Mouse (Mus musculus): Measurements from ENCODE around the gene Ermard.
A peak's percentile ranks its signal among the peaks of the same experiment; 100 is the strongest.
"Not testable (repeated sequence)": the region's sequence is repeated elsewhere in the genome, so short reads cannot be mapped to it uniquely, and the experiment has no call there.

Ermard gene

GRCm38 (mm10) chr17:15041175-15041729 is at the start of gene Ermard, which contains the start of the genes Tcte3 and Gm3448:
Gene Ermard, plus strand, starts transcription at chr17:15041208.
Gene Tcte3, minus strand, starts transcription at chr17:15041488.
Gene Gm3448, minus strand, starts transcription at chr17:15041537.
- peak; percentile 46 to 72 for DNase-seq

DNA sequence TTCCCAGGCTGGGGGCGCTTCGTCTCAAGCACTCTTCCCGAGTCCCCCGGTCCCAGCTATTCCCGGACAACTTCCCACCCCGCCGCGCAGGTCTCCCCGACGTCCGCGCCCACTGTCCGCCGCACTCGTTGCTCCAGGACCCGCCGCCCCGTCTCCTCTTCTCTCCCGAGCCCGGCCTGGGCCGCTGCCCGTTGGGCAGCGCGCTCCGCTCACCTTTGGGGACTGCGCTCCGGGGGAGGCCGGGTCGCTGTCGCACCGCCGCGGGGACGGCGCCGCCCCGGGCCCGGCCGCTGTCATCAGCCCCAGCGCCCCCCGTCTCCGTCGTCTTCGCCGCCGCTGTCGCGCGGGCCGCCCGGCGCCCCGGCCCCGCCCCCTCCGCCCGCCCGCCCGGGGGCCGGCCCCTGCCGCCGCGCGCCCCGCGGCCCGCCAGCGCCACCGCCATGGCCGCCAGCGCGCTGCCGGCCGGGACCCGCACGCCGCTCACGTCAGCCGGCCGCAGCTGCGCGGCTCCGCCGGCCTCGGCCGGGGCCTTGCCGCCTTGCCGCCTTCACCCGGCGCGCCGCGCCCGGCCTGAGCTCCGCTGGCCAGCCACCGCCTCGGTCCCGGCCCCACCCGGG is 48.4 kb upstream of the Ermard start:
- DNase-seq, result not testable (repeated sequence)

- DNase-seq, result not testable (repeated sequence)
These were observed 47.7 kb upstream of the Ermard start for GRCm38 (mm10) chr17:14993139-14993832.

DNA sequence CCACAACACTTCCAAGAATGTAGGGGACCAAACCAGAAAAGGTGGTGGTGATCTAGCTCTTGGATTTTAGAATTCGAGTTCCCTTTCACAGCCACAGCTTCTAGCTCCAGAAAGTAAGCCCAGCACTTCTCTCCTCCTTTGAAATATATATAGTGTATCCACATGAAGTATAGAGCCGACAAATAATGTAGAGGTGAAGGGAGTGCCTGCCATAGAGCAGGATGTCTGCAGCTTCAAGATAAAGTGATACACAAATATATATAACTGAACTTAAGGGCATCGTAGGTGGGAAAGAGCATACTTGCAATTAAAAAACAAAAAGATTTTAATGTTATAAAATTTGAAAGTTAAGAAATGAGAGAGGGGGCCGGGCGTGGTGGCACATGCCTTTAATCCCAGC is 46.9 kb upstream of the Ermard start:
- not testable (repeated sequence) for DNase-seq

- not testable (repeated sequence) for DNase-seq
These were observed 41.0 kb upstream of the Ermard start for GRCm38 (mm10) chr17:15000047-15000446.

DNA sequence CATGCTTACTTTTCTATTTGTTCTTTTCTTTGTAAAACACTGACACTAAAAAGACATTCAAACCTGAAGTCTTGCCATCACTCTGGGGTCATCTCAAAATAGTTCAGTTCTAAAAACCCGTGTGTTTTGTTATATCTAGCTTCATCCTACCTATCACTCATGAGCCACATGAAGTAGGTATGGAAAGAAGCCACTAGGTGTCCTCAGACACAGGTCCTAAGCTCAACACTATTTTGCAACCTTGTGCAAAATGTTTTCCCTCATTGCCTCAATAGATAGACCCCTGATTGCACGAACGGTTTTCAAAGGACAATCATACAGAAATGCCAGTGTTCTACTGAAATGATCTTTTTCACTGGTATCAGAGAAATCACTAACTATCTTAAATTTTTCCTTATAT is 31.9 kb upstream of the Ermard start:
- not testable (repeated sequence) for DNase-seq

DNA sequence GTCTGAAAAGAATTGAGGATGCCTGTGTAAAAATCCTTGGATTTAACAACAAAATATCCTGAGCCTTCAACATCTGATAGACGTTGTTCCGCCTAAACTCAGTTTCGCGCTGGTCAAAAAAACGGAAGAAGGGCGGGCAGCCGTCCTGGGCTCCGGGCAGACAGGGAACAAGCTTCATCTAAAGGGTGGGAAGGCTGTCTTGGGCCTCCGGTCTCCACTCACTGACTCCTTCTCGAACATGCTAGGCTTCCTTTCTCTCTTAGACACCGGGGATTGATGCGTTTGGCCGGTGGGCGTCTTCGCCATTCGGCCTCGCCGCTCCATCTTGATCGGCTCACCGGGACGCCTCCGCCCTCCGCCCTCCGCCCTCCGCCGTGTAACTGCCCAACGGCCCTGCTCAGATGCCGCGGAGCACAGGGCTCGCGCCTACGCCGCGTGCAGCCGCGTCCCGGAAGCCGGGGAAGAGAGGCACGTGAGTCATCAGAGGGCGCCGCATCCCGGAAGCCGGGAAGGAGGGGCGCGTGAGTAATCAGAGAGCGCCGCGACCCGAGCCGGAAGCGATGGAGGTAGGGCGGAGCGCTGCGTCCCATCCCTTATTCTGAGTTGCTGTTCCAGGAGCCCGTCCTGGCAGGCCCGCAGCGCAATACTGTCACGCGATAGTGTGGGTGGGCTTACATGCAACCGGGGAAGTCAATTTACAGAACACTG is 31.1 kb upstream of the Ermard start, which contains the start of gene Gm3435:
Gm3435 (plus strand) TSS at position 471 of the 708 bp plus-strand sequence.
- not testable (repeated sequence) for DNase-seq

DNA sequence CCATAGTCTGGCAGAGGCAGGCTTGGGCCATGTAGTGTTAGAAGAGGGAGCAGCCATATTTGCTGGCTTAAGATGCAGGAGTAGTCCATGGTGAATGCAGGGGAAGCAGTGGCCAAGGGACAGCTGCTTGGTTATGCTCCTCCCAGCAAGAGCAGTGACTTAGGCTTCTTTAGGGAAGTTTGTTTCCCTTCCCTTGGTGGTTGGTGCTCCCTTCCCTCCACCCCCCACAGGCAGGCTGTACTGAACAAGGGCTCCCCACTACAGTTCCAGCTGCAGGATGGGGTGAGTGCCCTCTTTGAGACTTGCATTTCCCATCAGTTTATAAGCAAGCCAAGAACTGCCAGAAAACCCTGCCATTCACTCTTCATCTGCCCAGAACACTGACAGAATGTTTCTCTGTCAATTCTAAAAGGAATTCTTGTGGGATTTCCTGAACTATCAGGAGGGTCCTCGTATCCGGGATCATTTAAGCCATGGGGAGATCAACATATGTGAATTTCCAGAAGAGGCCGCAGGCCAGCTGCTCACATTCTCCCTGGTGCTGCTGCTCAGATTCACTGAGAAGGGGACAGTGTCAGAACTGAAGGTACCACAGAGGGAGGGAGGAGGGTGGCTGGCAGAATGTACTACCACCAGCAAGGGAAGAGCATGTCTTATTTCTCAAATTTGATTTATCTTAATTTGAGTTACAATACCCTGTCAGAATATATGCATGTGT is 19.3 kb upstream of the Ermard start:
- peak; percentile 5 to 9 for DNase-seq

GRCm38 (mm10) chr17:15023878-15024492 is 17.0 kb upstream of the Ermard start:
- not testable (repeated sequence) for DNase-seq

DNA sequence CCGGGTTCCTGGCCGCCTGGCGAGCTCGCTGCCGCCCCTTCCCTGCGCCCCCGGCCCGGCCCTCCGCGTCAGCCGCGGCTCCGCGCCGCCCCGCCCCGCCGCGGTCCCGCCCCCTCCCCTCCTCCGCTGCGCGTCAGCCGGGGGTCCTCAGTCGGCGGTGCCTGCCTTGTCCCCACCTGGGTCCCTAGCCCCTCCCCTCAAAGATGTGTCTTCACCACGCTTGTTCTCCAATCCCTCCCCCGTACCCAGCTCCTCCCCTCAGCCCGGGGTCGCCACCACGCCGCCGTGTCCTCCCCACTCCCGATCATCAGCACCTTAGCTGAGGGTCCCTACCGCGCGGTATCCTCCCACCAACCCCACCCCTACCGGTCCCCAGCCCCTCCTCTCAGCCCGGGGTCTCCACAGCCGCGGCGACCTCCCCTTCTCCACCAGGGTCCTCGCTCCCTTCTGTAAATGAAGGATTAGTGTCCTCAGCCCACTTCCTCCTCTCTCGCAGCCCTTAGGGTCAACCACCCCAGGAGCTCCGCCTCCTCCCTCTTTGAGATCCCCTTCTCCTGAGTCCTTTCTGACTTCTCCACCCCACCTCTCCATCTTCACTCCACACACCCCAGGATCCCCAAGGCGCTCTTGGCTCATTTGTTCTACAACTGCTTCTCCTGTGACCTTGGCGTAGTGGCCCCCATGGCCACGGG is 16.4 kb upstream of the Ermard start:
- not testable (repeated sequence) for DNase-seq

GRCm38 (mm10) chr17:15025513-15025912 is 15.5 kb upstream of the Ermard start:
- not testable (repeated sequence) for DNase-seq

GRCm38 (mm10) chr17:15031414-15031813 is 9.6 kb upstream of the Ermard start:
- not testable (repeated sequence) for DNase-seq

DNA sequence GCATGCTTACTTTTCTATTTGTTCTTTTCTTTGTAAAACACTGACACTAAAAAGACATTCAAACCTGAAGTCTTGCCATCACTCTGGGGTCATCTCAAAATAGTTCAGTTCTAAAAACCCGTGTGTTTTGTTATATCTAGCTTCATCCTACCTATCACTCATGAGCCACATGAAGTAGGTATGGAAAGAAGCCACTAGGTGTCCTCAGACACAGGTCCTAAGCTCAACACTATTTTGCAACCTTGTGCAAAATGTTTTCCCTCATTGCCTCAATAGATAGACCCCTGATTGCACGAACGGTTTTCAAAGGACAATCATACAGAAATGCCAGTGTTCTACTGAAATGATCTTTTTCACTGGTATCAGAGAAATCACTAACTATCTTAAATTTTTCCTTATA is 553 bp upstream of the Ermard start:
- DNase-seq, result not testable (repeated sequence)

GRCm38 (mm10) chr17:15050338-15050737 is 9.3 kb downstream of the Ermard start:
- DNase-seq, result not testable (repeated sequence)

GRCm38 (mm10) chr17:15052766-15053165 is 11.8 kb downstream of the Ermard start:
- not testable (repeated sequence) for DNase-seq

DNA sequence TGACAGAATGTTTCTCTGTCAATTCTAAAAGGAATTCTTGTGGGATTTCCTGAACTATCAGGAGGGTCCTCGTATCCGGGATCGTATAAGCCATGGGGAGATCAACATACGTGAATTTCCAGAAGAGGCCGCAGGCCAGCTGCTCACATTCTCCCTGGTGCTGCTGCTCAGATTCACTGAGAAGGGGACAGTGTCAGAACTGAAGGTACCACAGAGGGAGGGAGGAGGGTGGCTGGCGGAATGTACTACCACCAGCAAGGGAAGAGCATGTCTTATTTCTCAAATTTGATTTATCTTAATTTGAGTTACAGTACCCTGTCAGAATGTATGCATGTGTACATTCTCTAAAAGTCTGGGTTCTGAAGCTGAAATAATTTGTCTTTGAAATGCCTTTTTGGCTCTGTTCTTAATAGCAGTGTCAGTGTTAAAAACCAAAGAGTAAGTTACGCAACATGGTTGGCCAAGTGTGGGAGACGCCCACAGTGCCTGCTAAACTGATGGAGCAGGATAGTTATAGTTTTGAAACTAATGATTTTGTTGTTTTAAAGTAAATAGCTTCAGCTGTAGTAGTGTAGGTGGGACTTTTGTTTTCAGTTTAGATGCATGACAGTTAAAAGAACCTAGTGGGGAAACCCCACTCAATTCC is 12.3 kb downstream of the Ermard start:
- not testable (repeated sequence) for DNase-seq

DNA sequence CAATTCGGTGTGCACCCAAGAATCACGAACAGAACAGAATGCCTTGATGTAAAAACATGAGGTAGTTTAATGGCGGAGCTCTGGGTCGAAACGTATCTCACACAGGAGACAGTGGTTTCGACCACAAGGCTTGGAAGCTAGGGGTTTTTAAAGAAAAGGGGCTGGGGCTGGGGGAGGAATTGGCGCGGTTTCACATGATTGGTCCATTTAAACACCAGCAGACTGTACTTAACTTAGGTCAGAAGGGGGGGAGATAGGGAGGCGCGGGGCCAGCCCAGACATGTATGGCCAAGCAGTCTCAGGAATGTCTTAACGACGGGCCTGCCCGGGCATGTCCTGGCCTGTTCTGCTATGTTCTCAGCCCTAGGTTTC is 12.8 kb downstream of the Ermard start:
- DNase-seq, result peak in 1 of 2 experiments; percentile 9

GRCm38 (mm10) chr17:15055925-15056324 is 14.9 kb downstream of the Ermard start:
- no peak for DNase-seq

- no peak for DNase-seq
These were observed 17.2 kb downstream of the Ermard start for GRCm38 (mm10) chr17:15058161-15058591.

GRCm38 (mm10) chr17:15059646-15060045 is 18.6 kb downstream of the Ermard start:
- no peak for DNase-seq

- no peak for DNase-seq
These were observed 19.3 kb downstream of the Ermard start for GRCm38 (mm10) chr17:15060356-15060755.
